Mouse (Mus musculus) heart, postnatal 0 days (tissue): ENCODE data around the gene Gapt.

Source experiments
- CTCF ChIP-seq: IDR thresholded peaks from 2 replicates; pipeline ENCODE4 v1.5.1; 2016; ENCODE audit warnings: antibody characterized with exemption, control low read depth, low read depth
- EP300 ChIP-seq: IDR thresholded peaks from 2 replicates; pipeline ENCODE4 v1.6.1; 2016; ENCODE audit warnings: antibody characterized with exemption, low read depth

- TF ChIP-seq EP300 (no peak), CTCF (no peak)
Observed at GRCm38 (mm10) chr13:110404059-110404458, 47.1 kb upstream of the Gapt start.
